In genomic region chr6:87981547-87982256, GRCm38 (mm10) we compare ENCODE assay signal across 8 mouse cellular contexts. TPM values are rescaled to one million over a fixed set of nuclear protein-coding genes. Genes with fewer than 3 reads are reported as not detected.
DNase-seq lines count a peak whose midpoint lies in the region; ATAC-seq and TF ChIP-seq lines count a peak whose summit lies in the region.

Gene H1fx, minus strand, starts transcription at chr6:87981637.

- peaks cover 20% of the 10 kb centered on the region for H3K4me1 ChIP-seq in E14TG2a.4 (replicated peaks; ENCODE audit: low read depth, low read length)
- H3K4me1 ChIP-seq in forebrain, embryonic 11.5 days (replicated peaks; ENCODE audit: control insufficient read depth, insufficient read depth, low read length) = peaks cover 11% of the 10 kb centered on the region; the same call in 1 of the 2 replicates
- peaks cover 12% of the 10 kb centered on the region for H3K4me1 ChIP-seq in heart, embryonic 16.5 days (ENCODE audit: control insufficient read depth, insufficient read depth, low read length)
- H3K4me1 ChIP-seq in neural tube, embryonic 15.5 days = peaks cover 21% of the 10 kb centered on the region

- peak; percentile 86 for ATAC-seq in forebrain, embryonic 11.5 days (replicated peaks; ENCODE audit: low FRiP score)
- peak; percentile 82 for ATAC-seq in heart, embryonic 16.5 days (replicated peaks; ENCODE audit: extremely low read depth, insufficient read depth, low FRiP score)
- peak; percentile 89 for ATAC-seq in neural tube, embryonic 15.5 days (ENCODE audit: low FRiP score)

- no peaks in the 10 kb centered on the region for H3K9me3 ChIP-seq in E14TG2a.4 (ENCODE audit: low read length)
- no peaks in the 10 kb centered on the region for H3K9me3 ChIP-seq in forebrain, embryonic 11.5 days (ENCODE audit: control insufficient read depth, low read length)
- H3K9me3 ChIP-seq in heart, embryonic 16.5 days (replicated peaks; ENCODE audit: control insufficient read depth, low read length) = no peaks in the 10 kb centered on the region
- no peaks in the 10 kb centered on the region for H3K9me3 ChIP-seq in neural tube, embryonic 15.5 days (replicated peaks)

- H3K36me3 ChIP-seq in E14TG2a.4 (ENCODE audit: insufficient read depth, low read length) = peaks cover 34% of the 10 kb centered on the region
- H3K36me3 ChIP-seq in forebrain, embryonic 11.5 days (ENCODE audit: control insufficient read depth, insufficient read depth, low read length) = no peaks in the 10 kb centered on the region; the same call in 1 of the 2 replicates
- peaks cover 4% of the 10 kb centered on the region; the same call in 1 of the 2 replicates for H3K36me3 ChIP-seq in heart, embryonic 16.5 days (ENCODE audit: control insufficient read depth, insufficient read depth)
- peaks cover 11% of the 10 kb centered on the region for H3K36me3 ChIP-seq in neural tube, embryonic 15.5 days

- peak within 1 kb of the TSS; percentile 75 for H3K4me2 ChIP-seq in forebrain, embryonic 11.5 days (ENCODE audit: low read depth, low read length, severe bottlenecking)
- H3K4me2 ChIP-seq in heart, embryonic 16.5 days (ENCODE audit: low read depth, low read length) = peak within 1 kb of the TSS; percentile 93
- peak within 1 kb of the TSS; percentile 78 for H3K4me2 ChIP-seq in neural tube, embryonic 15.5 days

- H3K9ac ChIP-seq in forebrain, embryonic 11.5 days (ENCODE audit: low read length) = peak within 1 kb of the TSS; percentile 99
- peak within 1 kb of the TSS; percentile 86 for H3K9ac ChIP-seq in heart, embryonic 16.5 days (ENCODE audit: low read length)
- peak within 1 kb of the TSS; percentile 94 for H3K9ac ChIP-seq in neural tube, embryonic 15.5 days (replicated peaks)

- TF ChIP-seq POLR2A in brain, embryonic 14.5 days (IDR thresholded peaks at IDR 0.05; ENCODE audit: borderline replicate concordance, extremely low read depth, insufficient read depth, insufficient read length, poor library complexity, severe bottlenecking) = peak; percentile 100

- peak; percentile 36; the same call in 1 of the 2 replicates for TF ChIP-seq CTCF in E14TG2a.4 (conservative IDR thresholded peaks at IDR 0.05; ENCODE audit: low read length)
- TF ChIP-seq CTCF in brain, embryonic 14.5 days (IDR thresholded peaks at IDR 0.05; ENCODE audit: borderline replicate concordance, extremely low read depth, insufficient read depth, insufficient read length) = peak; percentile 53

- H3K27ac ChIP-seq in forebrain, embryonic 11.5 days (ENCODE audit: low read depth, low read length) = peak within 1 kb of the TSS; percentile 94
- H3K27ac ChIP-seq in heart, embryonic 16.5 days (ENCODE audit: low read length) = peak within 1 kb of the TSS; percentile 60
- H3K27ac ChIP-seq in neural tube, embryonic 15.5 days (replicated peaks) = peak within 1 kb of the TSS; percentile 93

- H3K27me3 ChIP-seq in E14TG2a.4 (ENCODE audit: insufficient read depth, low read length) = peaks cover 8% of the 10 kb centered on the region
- H3K27me3 ChIP-seq in forebrain, embryonic 11.5 days (ENCODE audit: control insufficient read depth, insufficient read depth, low read length) = no peaks in the 10 kb centered on the region
- H3K27me3 ChIP-seq in heart, embryonic 16.5 days (ENCODE audit: control insufficient read depth, insufficient read depth, low read length) = 0 out of 2 replicates have a peak, but pooled peaks cover 2% of the 10 kb centered on the region
- H3K27me3 ChIP-seq in neural tube, embryonic 15.5 days (replicated peaks) = no peaks in the 10 kb centered on the region

- WGBS in forebrain, embryonic 11.5 days = under 1% methylated on average over 51 of the region's 55 CpGs
- 2% methylated on average over 46 of the region's 55 CpGs for WGBS in heart, embryonic 16.5 days
- under 1% methylated on average over 55 of the region's 55 CpGs for WGBS in neural tube, embryonic 15.5 days

- H3K4me3 ChIP-seq in E14TG2a.4 (replicated peaks; ENCODE audit: low read length) = peak within 1 kb of the TSS; percentile 94
- H3K4me3 ChIP-seq in forebrain, embryonic 11.5 days (ENCODE audit: low read depth, low read length) = peak within 1 kb of the TSS; percentile 100
- peak within 1 kb of the TSS; percentile 70 for H3K4me3 ChIP-seq in heart, embryonic 16.5 days (ENCODE audit: low read length)
- H3K4me3 ChIP-seq in neural tube, embryonic 15.5 days (replicated peaks) = peak within 1 kb of the TSS; percentile 95

- peak; percentile 91 for DNase-seq in brain, embryonic 14.5 days (ENCODE audit: low read depth)
- peak; percentile 93 for DNase-seq in forebrain, embryonic 11.5 days (ENCODE audit: low spot score)
- peak; percentile 51 to 82 for DNase-seq in layer of hippocampus, adult 18-20 months (ENCODE audit: low spot score in 2 of 2)
- DNase-seq in lung, adult 18-20 months = peak; percentile 34 to 50
- peak; percentile 11 to 33 for DNase-seq in urinary bladder, adult 18-20 months (ENCODE audit: low spot score in 2 of 2)

RNA-seq across cellular contexts. Expression of gene H1fx, which starts in this region (rescaled TPM):
- 153 and 175 TPM in 2 replicates for polyA plus RNA-seq in brain, embryonic 14.5 days (2012; rRNA removed)
- polyA plus RNA-seq in forebrain, embryonic 11.5 days (2014; fragmentation: Nextera tagmentation; extraction: Ambion mirVana) = 144 and 158 TPM in 2 replicates
- 4.2 and 5.2 TPM in 2 replicates for polyA plus RNA-seq in heart, embryonic 16.5 days (2015; fragmentation: Nextera tagmentation; extraction: Ambion mirVana)
- 10 to 100 TPM; 68.5 to 69.6 TPM for total RNA-seq in layer of hippocampus, adult 18-20 months (2021)
- polyA plus RNA-seq in neural tube, embryonic 15.5 days (2015; fragmentation: Nextera tagmentation; extraction: Ambion mirVana) = 23.4 and 37.1 TPM in 2 replicates

Comparison
In these comparisons a context has a peak if more than half of its experiments do, and no peak if none do; other contexts are left out.
1. Peak in every context shown above with its lines: DNase-seq, ATAC-seq, H3K4me3 ChIP-seq and H3K27ac ChIP-seq.
2. DNase-seq: peak in every context shown above with its lines; median percentile 93 in forebrain, embryonic 11.5 days; 91 in brain, embryonic 14.5 days; 66 in layer of hippocampus, adult 18-20 months; 42 in lung, adult 18-20 months; 22 in urinary bladder, adult 18-20 months.